Mouse (Mus musculus): Measurements from ENCODE around the gene Dlx6.

Gene Dlx6

GRCm38 (mm10) chr6:6863160-6863870 lies at the start of gene Dlx6:
Gene Dlx6 (plus strand): TSS chr6:6863334.
- DNase-seq = peak; percentile 16

GRCm38 (mm10) chr6:6816821-6817220 lies 46.3 kb upstream of the Dlx6 start:
- no peak for DNase-seq

- no peak for DNase-seq
These were observed 44.9 kb upstream of the Dlx6 start for GRCm38 (mm10) chr6:6818036-6818788.

- DNase-seq = no peak
These were observed 44.0 kb upstream of the Dlx6 start for GRCm38 (mm10) chr6:6819134-6819533.

GRCm38 (mm10) chr6:6825313-6825712 lies 37.8 kb upstream of the Dlx6 start:
- DNase-seq = no peak

GRCm38 (mm10) chr6:6826861-6827260 lies 36.3 kb upstream of the Dlx6 start:
- DNase-seq = no peak

- no peak for DNase-seq
These were observed 32.7 kb upstream of the Dlx6 start for GRCm38 (mm10) chr6:6830446-6830845.

- DNase-seq = no peak
These were observed 29.8 kb upstream of the Dlx6 start for GRCm38 (mm10) chr6:6833301-6833700.

- DNase-seq = no peak
These were observed 14.6 kb upstream of the Dlx6 start for GRCm38 (mm10) chr6:6848541-6848940.

GRCm38 (mm10) chr6:6849744-6850143 lies 13.4 kb upstream of the Dlx6 start:
- no peak for DNase-seq

GRCm38 (mm10) chr6:6850324-6851060 lies 12.6 kb upstream of the Dlx6 start:
- no peak for DNase-seq

GRCm38 (mm10) chr6:6851166-6851565 lies 12.0 kb upstream of the Dlx6 start:
- DNase-seq = no peak

GRCm38 (mm10) chr6:6852944-6853343 lies 10.2 kb upstream of the Dlx6 start:
- DNase-seq = no peak

GRCm38 (mm10) chr6:6854176-6854575 lies 9.0 kb upstream of the Dlx6 start:
- no peak for DNase-seq

- DNase-seq = no peak
These were observed 8.0 kb upstream of the Dlx6 start for GRCm38 (mm10) chr6:6854902-6855745.

GRCm38 (mm10) chr6:6855746-6856185 lies 7.4 kb upstream of the Dlx6 start:
- no peak for DNase-seq

GRCm38 (mm10) chr6:6856316-6856715 lies 6.8 kb upstream of the Dlx6 start:
- no peak for DNase-seq

GRCm38 (mm10) chr6:6856881-6857280 lies 6.3 kb upstream of the Dlx6 start:
- no peak for DNase-seq

GRCm38 (mm10) chr6:6857766-6858165 lies 5.4 kb upstream of the Dlx6 start:
- DNase-seq = no peak

- DNase-seq = no peak
These were observed 4.6 kb upstream of the Dlx6 start for GRCm38 (mm10) chr6:6858571-6858970.

- DNase-seq = peak; percentile 3
These were observed 3.8 kb upstream of the Dlx6 start for GRCm38 (mm10) chr6:6859111-6859949.

GRCm38 (mm10) chr6:6859950-6860410 lies 3.2 kb upstream of the Dlx6 start:
- peak; percentile 16 for DNase-seq
